Mouse (Mus musculus) R1 (cell line): ENCODE results near the gene 1700030J22Rik.

Experiments used
- DNase-seq: peaks from one replicate; pipeline ENCODE4 v3.0.0-alpha.2; 2018; ENCODE audit warnings: low read depth, low spot score

Gene 1700030J22Rik

GRCm38 (mm10) chr8:116951778-116952177 lies 27.0 kb downstream of the 1700030J22Rik start:
- no peak for DNase-seq

- DNase-seq = peak; percentile 67
Observed at GRCm38 (mm10) chr8:116951369-116951768, 27.4 kb downstream of the 1700030J22Rik start.

GRCm38 (mm10) chr8:116947589-116947988 lies 31.2 kb downstream of the 1700030J22Rik start:
- peak; percentile 40 for DNase-seq

- DNase-seq = peak; percentile 44
Observed at GRCm38 (mm10) chr8:116946851-116947250, 31.9 kb downstream of the 1700030J22Rik start.

GRCm38 (mm10) chr8:116946268-116946838 lies 32.4 kb downstream of the 1700030J22Rik start:
- no peak for DNase-seq

GRCm38 (mm10) chr8:116945169-116945910 lies 33.4 kb downstream of the 1700030J22Rik start:
- DNase-seq = no peak

- no peak for DNase-seq
Observed at GRCm38 (mm10) chr8:116944385-116944696, 34.4 kb downstream of the 1700030J22Rik start.

- DNase-seq = peak; percentile 67
Observed at GRCm38 (mm10) chr8:116943555-116944384, 35.0 kb downstream of the 1700030J22Rik start.

GRCm38 (mm10) chr8:116943161-116943554 lies 35.6 kb downstream of the 1700030J22Rik start, which contains the start of gene Atmin:
TSS of gene Atmin (plus strand) at chr8:116943393.
- peak; percentile 87 for DNase-seq

GRCm38 (mm10) chr8:116942284-116943058 lies 36.3 kb downstream of the 1700030J22Rik start:
- DNase-seq = peak; percentile 46

GRCm38 (mm10) chr8:116935506-116935905 lies 43.3 kb downstream of the 1700030J22Rik start:
- DNase-seq = no peak

- DNase-seq = peak; percentile 93
Observed at GRCm38 (mm10) chr8:116934976-116935375, 43.8 kb downstream of the 1700030J22Rik start.

GRCm38 (mm10) chr8:116928588-116928987 lies 50.2 kb downstream of the 1700030J22Rik start:
- peak; percentile 36 for DNase-seq

- DNase-seq = peak; percentile 75
Observed at GRCm38 (mm10) chr8:116927880-116928279, 50.9 kb downstream of the 1700030J22Rik start.

- no peak for DNase-seq
Observed at GRCm38 (mm10) chr8:116923526-116923925, 55.2 kb downstream of the 1700030J22Rik start.

- no peak for DNase-seq
Observed at GRCm38 (mm10) chr8:116922060-116922757, 56.5 kb downstream of the 1700030J22Rik start.

- peak; percentile 98 for DNase-seq
Observed at GRCm38 (mm10) chr8:116921337-116922059, 57.3 kb downstream of the 1700030J22Rik start, which contains the start of the genes Cmc2 and Cenpn. TSS of gene Cmc2 (minus strand) at chr8:116921455. TSS of gene Cenpn (plus strand) at chr8:116921730.

- no peak for DNase-seq
Observed at GRCm38 (mm10) chr8:116921005-116921336, 57.8 kb downstream of the 1700030J22Rik start.
